Mouse (Mus musculus) small intestine, adult 2 months (tissue): ENCODE measurements around the gene Ttc39a.

ENCODE experiments used
- CTCF ChIP-seq: fragments of 200-500 bp; IDR thresholded peaks from 2 replicates; pipeline ENCODE4 v1.5.1; 2012; ENCODE audit warnings: low read depth, mild to moderate bottlenecking, control low read depth, inconsistent platforms, low read length, moderate library complexity, mixed read lengths; ENCODE audit not compliant: insufficient replicate concordance, insufficient read length; ENCODE audit errors: extremely low read depth
- POLR2A ChIP-seq: fragments of 200-500 bp; IDR thresholded peaks from 2 replicates; pipeline ENCODE4 v1.6.1; 2012; ENCODE audit warnings: low read depth, mild to moderate bottlenecking, control low read depth, inconsistent platforms, low read length, moderate library complexity

GRCm38 (mm10) chr4:109456821-109457220, 50.4 kb downstream of the Ttc39a start:
- TF ChIP-seq CTCF (no peak), POLR2A (no peak)
